Mouse (Mus musculus): Measurements from ENCODE around the gene Camkmt. TPM values are rescaled to one million over a fixed set of nuclear protein-coding genes. Genes with fewer than 3 reads are reported as not detected.

Camkmt gene
- polyA plus RNA-seq, 1 experiment from 2014 or later = 8.4 TPM

GRCm38 (mm10) chr17:85190128-85190435 is 99.7 kb downstream of the Camkmt start:
- 46% methylated on average over 7 of the region's 7 CpGs for WGBS
- peaks cover 2% of the 10 kb centered on the region for H3K4me1 ChIP-seq

GRCm38 (mm10) chr17:85193294-85193693 is 102.9 kb downstream of the Camkmt start:
- H3K27me3 ChIP-seq (ENCODE audit: insufficient read depth, poor library complexity, severe bottlenecking) = no peaks in the 10 kb centered on the region
- H3K9me3 ChIP-seq = no peaks in the 10 kb centered on the region
- H3K4me1 ChIP-seq = peaks cover 2% of the 10 kb centered on the region
- DNase-seq (ENCODE audit: low spot score) = no peak
- H3K27ac ChIP-seq = no peak overlapping the region
- H3K36me3 ChIP-seq = no peaks in the 10 kb centered on the region
- WGBS = 82% methylated on average over 11 of the region's 11 CpGs
- no peak overlapping the region for H3K4me3 ChIP-seq

More at GRCm38 (mm10) chr17:85190128-85190435, 99.7 kb downstream of the Camkmt start:
- Histone ChIP-seq H3K27ac (no peak overlapping the region), H3K9me3 (no peaks in the 10 kb centered on the region), H3K27me3 (ENCODE audit: insufficient read depth, poor library complexity, severe bottlenecking) (no peaks in the 10 kb centered on the region), H3K36me3 (no peaks in the 10 kb centered on the region), H3K4me3 (no peak overlapping the region)
- DNase-seq (ENCODE audit: low spot score) = no peak

- WGBS = 89% methylated on average over 15 of the region's 15 CpGs
- no peaks in the 10 kb centered on the region for H3K9me3 ChIP-seq
- no peaks in the 10 kb centered on the region for H3K27me3 ChIP-seq (ENCODE audit: insufficient read depth, poor library complexity, severe bottlenecking)
- no peak overlapping the region for H3K27ac ChIP-seq
- DNase-seq (ENCODE audit: low spot score) = no peak
- H3K4me1 ChIP-seq = no peaks in the 10 kb centered on the region
- no peaks in the 10 kb centered on the region for H3K36me3 ChIP-seq
- H3K4me3 ChIP-seq = no peak overlapping the region
These were observed 108.4 kb downstream of the Camkmt start for GRCm38 (mm10) chr17:85198781-85199180.

GRCm38 (mm10) chr17:85199321-85199720 is 109.0 kb downstream of the Camkmt start:
- H3K36me3 ChIP-seq = no peaks in the 10 kb centered on the region
- 90% methylated on average over 11 of the region's 11 CpGs for WGBS
- DNase-seq (ENCODE audit: low spot score) = no peak
- H3K27me3 ChIP-seq (ENCODE audit: insufficient read depth, poor library complexity, severe bottlenecking) = no peaks in the 10 kb centered on the region
- no peak overlapping the region for H3K4me3 ChIP-seq
- H3K9me3 ChIP-seq = no peaks in the 10 kb centered on the region
- H3K4me1 ChIP-seq = no peaks in the 10 kb centered on the region
- H3K27ac ChIP-seq = no peak overlapping the region

- Histone ChIP-seq H3K4me3 (no peak overlapping the region), H3K9me3 (no peaks in the 10 kb centered on the region), H3K27ac (no peak overlapping the region), H3K36me3 (no peaks in the 10 kb centered on the region), H3K27me3 (ENCODE audit: insufficient read depth, poor library complexity, severe bottlenecking) (no peaks in the 10 kb centered on the region), H3K4me1 (0 out of 2 replicates have a peak, but pooled peaks cover 3% of the 10 kb centered on the region)
- 75% methylated on average over 5 of the region's 5 CpGs for WGBS
- no peak for DNase-seq (ENCODE audit: low spot score)
These were observed 127.7 kb downstream of the Camkmt start for GRCm38 (mm10) chr17:85218054-85218453.

- Histone ChIP-seq H3K36me3 (no peaks in the 10 kb centered on the region), H3K9me3 (no peaks in the 10 kb centered on the region), H3K27ac (no peak overlapping the region), H3K4me1 (no peaks in the 10 kb centered on the region), H3K4me3 (no peak overlapping the region), H3K27me3 (ENCODE audit: insufficient read depth, poor library complexity, severe bottlenecking) (no peaks in the 10 kb centered on the region)
- no peak for DNase-seq (ENCODE audit: low spot score)
- WGBS = 90% methylated on average over 7 of the region's 7 CpGs
These were observed 151.8 kb downstream of the Camkmt start for GRCm38 (mm10) chr17:85242109-85242508.

- no peaks in the 10 kb centered on the region for H3K27me3 ChIP-seq (ENCODE audit: insufficient read depth, poor library complexity, severe bottlenecking)
- no peaks in the 10 kb centered on the region for H3K36me3 ChIP-seq
- H3K9me3 ChIP-seq = no peaks in the 10 kb centered on the region
- no peak overlapping the region for H3K4me3 ChIP-seq
- no peak for DNase-seq (ENCODE audit: low spot score)
- no peak overlapping the region for H3K27ac ChIP-seq
- 56% methylated on average over 5 of the region's 5 CpGs for WGBS
- peaks cover 4% of the 10 kb centered on the region; the same call in 1 of the 2 replicates for H3K4me1 ChIP-seq
These were observed 158.6 kb downstream of the Camkmt start for GRCm38 (mm10) chr17:85248962-85249361.

GRCm38 (mm10) chr17:85249744-85250143 is 159.4 kb downstream of the Camkmt start:
- H3K27ac ChIP-seq = no peak overlapping the region
- H3K36me3 ChIP-seq = no peaks in the 10 kb centered on the region
- no peak for DNase-seq (ENCODE audit: low spot score)
- no peak overlapping the region for H3K4me3 ChIP-seq
- 50% methylated on average over 7 of the region's 7 CpGs for whole genome bisulfite sequencing
- H3K27me3 ChIP-seq (ENCODE audit: insufficient read depth, poor library complexity, severe bottlenecking) = no peaks in the 10 kb centered on the region
- H3K9me3 ChIP-seq = no peaks in the 10 kb centered on the region
- H3K4me1 ChIP-seq = peaks cover 4% of the 10 kb centered on the region; the same call in 1 of the 2 replicates

- Histone ChIP-seq H3K4me3 (no peak overlapping the region), H3K27ac (no peak overlapping the region)
- WGBS = 19% methylated on average over 9 of the region's 9 CpGs
These were observed 166.6 kb downstream of the Camkmt start for GRCm38 (mm10) chr17:85256930-85257329.

GRCm38 (mm10) chr17:85257348-85257747 is 167.0 kb downstream of the Camkmt start:
- Histone ChIP-seq H3K4me1 (peaks cover 10% of the 10 kb centered on the region; the same call in 1 of the 2 replicates), H3K9me3 (no peaks in the 10 kb centered on the region), H3K36me3 (no peaks in the 10 kb centered on the region), H3K27me3 (ENCODE audit: insufficient read depth, poor library complexity, severe bottlenecking) (no peaks in the 10 kb centered on the region), H3K27ac (no peak overlapping the region), H3K4me3 (no peak overlapping the region)
- DNase-seq (ENCODE audit: low spot score) = peak; percentile 56
- WGBS = 49% methylated on average over 11 of the region's 11 CpGs

More at GRCm38 (mm10) chr17:85256930-85257329, 166.6 kb downstream of the Camkmt start:
- DNase-seq (ENCODE audit: low spot score) = peak; percentile 45
- peaks cover 10% of the 10 kb centered on the region; the same call in 1 of the 2 replicates for H3K4me1 ChIP-seq
- H3K27me3 ChIP-seq (ENCODE audit: insufficient read depth, poor library complexity, severe bottlenecking) = no peaks in the 10 kb centered on the region
- no peaks in the 10 kb centered on the region for H3K36me3 ChIP-seq
- no peaks in the 10 kb centered on the region for H3K9me3 ChIP-seq

- no peak overlapping the region for H3K27ac ChIP-seq
- H3K27me3 ChIP-seq (ENCODE audit: insufficient read depth, poor library complexity, severe bottlenecking) = no peaks in the 10 kb centered on the region
- no peaks in the 10 kb centered on the region for H3K9me3 ChIP-seq
- peaks cover 10% of the 10 kb centered on the region; the same call in 1 of the 2 replicates for H3K4me1 ChIP-seq
- no peak overlapping the region for H3K4me3 ChIP-seq
- no peaks in the 10 kb centered on the region for H3K36me3 ChIP-seq
- WGBS = 83% methylated on average over 13 of the region's 13 CpGs
- peak; percentile 69 for DNase-seq (ENCODE audit: low spot score)
These were observed 168.5 kb downstream of the Camkmt start for GRCm38 (mm10) chr17:85258703-85259341.

GRCm38 (mm10) chr17:85266831-85267422 is 176.6 kb downstream of the Camkmt start:
- H3K36me3 ChIP-seq = no peaks in the 10 kb centered on the region
- H3K27ac ChIP-seq = no peak overlapping the region
- no peak overlapping the region for H3K4me3 ChIP-seq
- no peaks in the 10 kb centered on the region for H3K4me1 ChIP-seq
- no peaks in the 10 kb centered on the region for H3K27me3 ChIP-seq (ENCODE audit: insufficient read depth, poor library complexity, severe bottlenecking)
- 86% methylated on average over 12 of the region's 12 CpGs for WGBS
- no peaks in the 10 kb centered on the region for H3K9me3 ChIP-seq
- peak; percentile 67 for DNase-seq (ENCODE audit: low spot score)

GRCm38 (mm10) chr17:85271466-85272175 is 181.3 kb downstream of the Camkmt start:
- whole genome bisulfite sequencing = 84% methylated on average over 20 of the region's 20 CpGs
- H3K27ac ChIP-seq = no peak overlapping the region
- peaks cover 3% of the 10 kb centered on the region; the same call in 1 of the 2 replicates for H3K4me1 ChIP-seq
- H3K36me3 ChIP-seq = no peaks in the 10 kb centered on the region
- H3K27me3 ChIP-seq (ENCODE audit: insufficient read depth, poor library complexity, severe bottlenecking) = no peaks in the 10 kb centered on the region
- DNase-seq (ENCODE audit: low spot score) = no peak
- no peaks in the 10 kb centered on the region for H3K9me3 ChIP-seq
- H3K4me3 ChIP-seq = no peak overlapping the region
